Mouse (Mus musculus) cerebellum, postnatal 14 days (tissue): ENCODE data around the gene Nt5c2.
A peak's percentile ranks its signal among the peaks of the same experiment; 100 is the strongest.

ENCODE experiments used
- DNase-seq, 2 experiments: peaks; one replicate each; pipeline ENCODE4 v3.0.0; 2021; ENCODE audit warnings: mixed read lengths in 2 of 2

Nt5c2 gene

GRCm38 (mm10) chr19:47014447-47015381 is at the start of gene Nt5c2, which contains the start of gene Ina:
TSS of gene Nt5c2 (minus strand) at chr19:47015153.
TSS of gene Ina (plus strand) at chr19:47014698.
- peak; percentile 92 to 94 for DNase-seq

DNA sequence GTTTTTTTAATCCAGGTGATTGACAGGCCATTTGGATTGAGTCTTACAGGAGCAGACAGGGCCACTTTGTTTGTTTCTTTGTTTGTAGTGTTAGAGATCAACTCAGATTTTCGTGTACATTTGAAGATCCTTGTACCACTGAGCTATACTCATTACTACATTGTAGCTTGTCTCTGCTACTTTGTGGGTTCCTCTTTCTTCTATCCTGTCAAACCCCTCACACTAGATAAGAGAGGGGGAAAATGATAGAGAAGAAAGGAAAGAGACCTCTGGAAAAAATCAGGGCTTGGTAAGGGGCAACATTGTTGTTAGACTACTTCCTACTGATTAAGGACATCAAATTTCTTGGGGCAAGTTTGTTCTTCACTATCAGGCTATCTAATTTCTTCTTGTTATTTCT is 42.7 kb upstream of the Nt5c2 start:
- DNase-seq = no peak

- no peak for DNase-seq
These were observed 38.5 kb upstream of the Nt5c2 start for GRCm38 (mm10) chr19:47053471-47053870.

- DNase-seq = no peak
These were observed 38.0 kb upstream of the Nt5c2 start for GRCm38 (mm10) chr19:47052927-47053326.

GRCm38 (mm10) chr19:47050271-47051032 is 35.5 kb upstream of the Nt5c2 start, which contains the start of gene Pcgf6:
TSS of gene Pcgf6 (minus strand) at chr19:47050906.
- peak; percentile 90 to 92 for DNase-seq

GRCm38 (mm10) chr19:47049840-47050239 is 34.9 kb upstream of the Nt5c2 start:
- DNase-seq = no peak

DNA sequence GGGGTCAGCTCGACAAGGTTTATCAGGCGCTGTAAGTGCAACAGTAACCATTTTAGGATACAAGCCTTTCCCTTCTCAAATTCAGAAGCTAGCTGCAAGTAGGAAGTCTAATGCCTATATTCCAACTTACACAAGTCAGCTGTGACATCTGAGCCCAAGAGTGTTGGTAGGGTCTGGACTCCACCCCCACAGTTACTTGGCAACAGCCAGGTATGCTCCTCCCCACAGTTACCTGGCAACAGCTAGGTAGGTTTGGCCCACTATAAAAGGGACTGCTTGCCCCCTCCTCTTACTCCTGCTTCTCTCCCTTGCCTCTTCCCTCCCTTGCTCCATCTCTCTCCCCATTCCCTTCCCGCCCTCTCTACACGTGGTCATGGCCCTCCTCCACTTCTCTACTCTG is 34.1 kb upstream of the Nt5c2 start:
- no peak for DNase-seq

GRCm38 (mm10) chr19:47047236-47047833 is 32.4 kb upstream of the Nt5c2 start:
- DNase-seq = no peak

DNA sequence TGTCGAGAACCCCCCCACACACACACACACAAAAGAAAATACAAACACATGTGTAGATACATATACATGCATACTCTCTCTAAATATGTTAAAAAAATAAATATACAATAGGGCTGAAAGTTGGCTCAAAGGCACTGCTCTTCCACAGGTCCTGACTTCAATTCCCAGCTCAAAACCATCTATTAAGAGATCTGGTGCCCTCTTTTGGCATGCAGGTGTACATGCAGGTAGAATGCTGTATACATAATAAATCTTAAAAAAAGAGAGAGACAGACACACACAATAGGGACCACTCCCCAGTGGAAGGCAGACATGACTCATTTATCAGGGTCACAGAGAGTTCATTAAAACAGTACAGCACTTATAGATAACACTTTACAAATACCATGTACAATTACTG is 31.4 kb upstream of the Nt5c2 start:
- no peak for DNase-seq

- DNase-seq = no peak
These were observed 28.7 kb upstream of the Nt5c2 start for GRCm38 (mm10) chr19:47043608-47044007.

- no peak for DNase-seq
These were observed 25.9 kb upstream of the Nt5c2 start for GRCm38 (mm10) chr19:47040720-47041473.

DNA sequence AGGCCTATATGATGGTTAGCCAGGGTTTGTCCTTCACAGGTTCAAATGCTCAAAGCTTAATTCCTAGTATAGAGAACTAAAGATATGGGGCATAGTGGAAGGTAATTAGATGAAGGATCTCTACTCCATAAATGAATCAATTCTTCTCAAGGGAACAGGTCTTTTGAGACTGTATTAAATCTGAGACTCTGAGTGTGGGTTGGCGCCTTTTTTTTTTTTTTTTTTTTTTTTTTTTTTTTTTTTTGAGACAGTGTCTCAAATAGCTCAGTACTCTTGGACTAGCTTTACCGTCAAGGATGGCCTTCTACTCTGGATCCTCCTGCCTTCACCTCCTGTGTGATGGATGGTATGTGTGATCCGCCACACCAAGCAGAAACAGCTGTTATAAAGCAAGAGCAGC is 21.6 kb upstream of the Nt5c2 start:
- no peak for DNase-seq

GRCm38 (mm10) chr19:47034916-47035315 is 20.0 kb upstream of the Nt5c2 start:
- DNase-seq = no peak

DNA sequence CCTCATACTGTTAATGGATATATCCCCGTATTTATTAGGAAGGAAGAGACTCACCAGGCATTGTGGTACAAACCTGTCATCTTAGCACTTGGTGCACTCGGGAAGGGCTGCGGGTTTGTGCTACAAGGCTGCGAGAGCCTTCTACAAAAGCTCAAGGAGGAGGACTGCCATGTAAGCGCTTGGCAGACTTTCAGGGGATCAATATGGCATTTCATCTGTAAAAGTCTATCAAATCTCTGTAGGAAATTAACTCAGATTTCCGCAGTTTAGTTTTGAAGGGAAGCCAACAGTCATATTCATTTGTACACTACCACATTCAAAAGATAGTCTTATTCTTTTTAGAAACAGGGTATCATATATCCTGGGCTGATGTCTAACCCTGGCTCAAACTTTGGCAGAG is 16.8 kb upstream of the Nt5c2 start:
- no peak for DNase-seq

- no peak for DNase-seq
These were observed 14.8 kb upstream of the Nt5c2 start for GRCm38 (mm10) chr19:47029796-47030195.

GRCm38 (mm10) chr19:47026513-47026912 is 11.6 kb upstream of the Nt5c2 start:
- DNase-seq = no peak

GRCm38 (mm10) chr19:47024954-47025353 is 10.0 kb upstream of the Nt5c2 start:
- no peak for DNase-seq

DNA sequence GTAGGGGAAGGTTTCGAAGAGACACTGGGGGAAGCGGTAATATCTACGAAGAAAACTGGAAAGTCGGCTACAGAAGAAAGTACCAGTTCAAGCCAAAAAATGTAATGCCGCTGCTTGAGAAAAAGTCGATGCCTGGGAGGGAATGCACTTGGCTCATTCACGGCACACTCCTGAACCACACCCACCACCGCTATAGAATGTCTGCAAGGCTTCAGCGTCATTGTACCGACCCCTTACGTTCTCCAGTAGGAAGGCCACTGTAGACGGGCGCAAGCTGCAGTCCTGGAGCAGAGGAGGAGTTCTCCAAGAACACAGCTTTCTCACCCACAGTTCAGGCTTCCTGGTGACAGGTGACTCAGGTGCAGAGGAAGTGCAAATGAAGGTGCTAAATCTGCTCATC is 8.6 kb upstream of the Nt5c2 start:
- DNase-seq = no peak

- no peak for DNase-seq
These were observed 7.8 kb upstream of the Nt5c2 start for GRCm38 (mm10) chr19:47022709-47023108.

DNA sequence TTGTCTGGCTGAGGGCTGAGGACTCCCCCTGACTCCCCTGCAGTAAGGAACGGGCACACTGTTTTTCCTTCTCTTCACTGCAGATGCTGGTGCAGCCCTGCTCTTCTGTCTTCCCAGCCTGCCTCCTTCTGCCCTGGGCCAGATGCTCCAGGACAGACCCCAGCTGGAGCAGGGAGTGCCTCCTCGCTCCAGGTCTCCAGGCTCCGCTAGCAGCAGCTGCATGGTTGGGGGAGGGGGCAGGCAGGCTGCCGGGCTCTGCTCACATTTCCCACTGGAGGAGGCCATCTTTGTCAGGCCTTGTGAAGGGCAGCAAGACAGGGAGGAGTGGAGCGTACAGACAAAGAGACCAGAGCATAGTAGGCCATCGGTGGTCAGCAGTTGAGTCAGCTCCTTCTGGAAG is 4.4 kb upstream of the Nt5c2 start:
- DNase-seq = peak; percentile 39 to 52

DNA sequence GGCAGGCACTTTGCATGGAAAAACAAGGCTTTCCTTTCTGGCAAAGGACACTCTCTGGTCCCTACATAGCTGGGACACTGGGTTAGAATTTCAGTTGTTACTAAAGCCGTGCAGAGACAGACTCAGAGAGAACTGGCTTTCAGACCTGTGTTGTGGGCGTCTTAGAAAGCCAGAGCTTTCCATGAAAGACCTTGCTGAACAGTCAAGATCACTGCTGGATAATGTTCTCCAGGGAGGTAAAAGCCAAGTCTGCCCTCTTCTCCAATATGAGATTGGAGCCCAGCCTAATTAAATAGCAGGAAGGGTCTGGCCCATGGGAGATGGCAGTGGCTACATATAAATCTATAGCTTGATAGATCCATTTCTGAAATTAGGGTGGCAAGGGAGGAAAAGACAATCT is 3.4 kb upstream of the Nt5c2 start:
- no peak for DNase-seq

DNA sequence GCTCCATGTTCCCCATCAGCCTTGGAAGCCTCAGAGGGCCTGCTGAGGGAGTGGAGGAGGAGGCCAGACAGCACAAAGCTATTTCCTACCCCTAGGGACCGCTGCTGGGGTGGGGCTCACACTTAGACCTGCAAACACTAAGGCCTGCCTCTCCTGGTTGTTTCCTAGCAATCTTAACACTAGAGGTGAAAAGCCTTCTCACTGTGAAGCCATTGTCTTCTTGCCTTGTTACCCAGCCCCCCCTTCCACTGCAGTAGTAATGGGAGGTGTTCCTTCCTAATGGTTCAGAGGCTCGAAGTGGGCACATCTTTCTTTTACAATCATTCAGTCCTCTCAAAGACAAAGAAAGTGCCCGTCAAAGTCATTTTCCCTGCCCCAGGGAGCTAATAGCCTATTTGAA is 2.9 kb upstream of the Nt5c2 start:
- DNase-seq = no peak

- DNase-seq = peak; percentile 54 to 66
These were observed 1.5 kb upstream of the Nt5c2 start for GRCm38 (mm10) chr19:47016487-47016886.
